Mouse (Mus musculus): ENCODE results near the gene Igfbp4. TPM values are rescaled to one million over a fixed set of nuclear protein-coding genes. Genes with fewer than 3 reads are reported as not detected.

The Igfbp4 gene
- polyA plus RNA-seq, 1 experiment from 2014 or later: 302 TPM

- H3K4me3 ChIP-seq (ENCODE audit: low read depth, low read length): no peak overlapping the region
- no peak overlapping the region for H3K4me2 ChIP-seq (ENCODE audit: low read depth, low read length)
- H3K4me1 ChIP-seq (ENCODE audit: control insufficient read depth, low read depth, low read length): no peaks in the 10 kb centered on the region
- 74% methylated on average over 8 of the region's 8 CpGs for WGBS (ENCODE audit: insufficient replicate concordance)
- H3K9ac ChIP-seq (ENCODE audit: low read depth, low read length): no peak overlapping the region
- H3K27me3 ChIP-seq (ENCODE audit: control insufficient read depth, insufficient read depth, low read depth, low read length): no peaks in the 10 kb centered on the region; the same call in 1 of the 2 replicates
- ATAC-seq (ENCODE audit: low read depth): no peak
- no peak overlapping the region for H3K27ac ChIP-seq (ENCODE audit: low read length)
- no peaks in the 10 kb centered on the region for H3K36me3 ChIP-seq (ENCODE audit: control insufficient read depth, insufficient read depth)
- no peaks in the 10 kb centered on the region for H3K9me3 ChIP-seq (replicated peaks; ENCODE audit: control insufficient read depth, low read length)
Observed at GRCm38 (mm10) chr11:99083516-99083915, 42.5 kb downstream of the Igfbp4 start.

GRCm38 (mm10) chr11:99084366-99084765 lies 43.3 kb downstream of the Igfbp4 start:
- no peak overlapping the region for H3K27ac ChIP-seq (ENCODE audit: low read length)
- H3K4me2 ChIP-seq (ENCODE audit: low read depth, low read length): no peak overlapping the region
- no peak for ATAC-seq (ENCODE audit: low read depth)
- no peak overlapping the region for H3K9ac ChIP-seq (ENCODE audit: low read depth, low read length)
- H3K4me1 ChIP-seq (ENCODE audit: control insufficient read depth, low read depth, low read length): no peaks in the 10 kb centered on the region
- H3K4me3 ChIP-seq (ENCODE audit: low read depth, low read length): no peak overlapping the region
- no peaks in the 10 kb centered on the region; the same call in 1 of the 2 replicates for H3K27me3 ChIP-seq (ENCODE audit: control insufficient read depth, insufficient read depth, low read depth, low read length)
- H3K9me3 ChIP-seq (replicated peaks; ENCODE audit: control insufficient read depth, low read length): no peaks in the 10 kb centered on the region
- no peaks in the 10 kb centered on the region for H3K36me3 ChIP-seq (ENCODE audit: control insufficient read depth, insufficient read depth)
- 72% methylated on average over 9 of the region's 9 CpGs for WGBS (ENCODE audit: insufficient replicate concordance)

GRCm38 (mm10) chr11:99088486-99088885 lies 47.4 kb downstream of the Igfbp4 start:
- Histone ChIP-seq H3K9me3 (replicated peaks; ENCODE audit: control insufficient read depth, low read length) (no peaks in the 10 kb centered on the region), H3K36me3 (ENCODE audit: control insufficient read depth, insufficient read depth) (no peaks in the 10 kb centered on the region), H3K27me3 (ENCODE audit: control insufficient read depth, insufficient read depth, low read depth, low read length) (no peaks in the 10 kb centered on the region), H3K9ac (ENCODE audit: low read depth, low read length) (no peak overlapping the region), H3K4me2 (ENCODE audit: low read depth, low read length) (no peak overlapping the region), H3K4me1 (ENCODE audit: control insufficient read depth, low read depth, low read length) (no peaks in the 10 kb centered on the region), H3K27ac (ENCODE audit: low read length) (no peak overlapping the region), H3K4me3 (ENCODE audit: low read depth, low read length) (no peak overlapping the region)
- no peak for ATAC-seq (ENCODE audit: low read depth)
- WGBS (ENCODE audit: insufficient replicate concordance): 37% methylated on average over 2 of the region's 2 CpGs

- ATAC-seq (ENCODE audit: low read depth): peak; percentile 41; the same call in 1 of the 2 replicates
- Histone ChIP-seq H3K4me1 (ENCODE audit: control insufficient read depth, low read depth, low read length) (no peaks in the 10 kb centered on the region), H3K27me3 (ENCODE audit: control insufficient read depth, insufficient read depth, low read depth, low read length) (no peaks in the 10 kb centered on the region), H3K9me3 (replicated peaks; ENCODE audit: control insufficient read depth, low read length) (no peaks in the 10 kb centered on the region), H3K27ac (ENCODE audit: low read length) (no peak within 1 kb of the TSS), H3K4me2 (ENCODE audit: low read depth, low read length) (no peak within 1 kb of the TSS), H3K9ac (ENCODE audit: low read depth, low read length) (no peak within 1 kb of the TSS), H3K36me3 (ENCODE audit: control insufficient read depth, insufficient read depth) (no peaks in the 10 kb centered on the region), H3K4me3 (ENCODE audit: low read depth, low read length) (no peak within 1 kb of the TSS)
- whole genome bisulfite sequencing (ENCODE audit: insufficient replicate concordance): 60% methylated on average over 14 of the region's 14 CpGs
Observed at GRCm38 (mm10) chr11:99089077-99089601, 48.1 kb downstream of the Igfbp4 start, which contains the start of gene Tns4. Gene Tns4 (minus strand): TSS chr11:99089306.

- Histone ChIP-seq H3K4me1 (ENCODE audit: control insufficient read depth, low read depth, low read length) (no peaks in the 10 kb centered on the region), H3K4me2 (ENCODE audit: low read depth, low read length) (no peak overlapping the region), H3K27me3 (ENCODE audit: control insufficient read depth, insufficient read depth, low read depth, low read length) (no peaks in the 10 kb centered on the region), H3K27ac (ENCODE audit: low read length) (no peak overlapping the region), H3K36me3 (ENCODE audit: control insufficient read depth, insufficient read depth) (no peaks in the 10 kb centered on the region), H3K4me3 (ENCODE audit: low read depth, low read length) (no peak overlapping the region), H3K9me3 (replicated peaks; ENCODE audit: control insufficient read depth, low read length) (no peaks in the 10 kb centered on the region), H3K9ac (ENCODE audit: low read depth, low read length) (no peak overlapping the region)
- 67% methylated on average over 8 of the region's 8 CpGs for WGBS (ENCODE audit: insufficient replicate concordance)
- ATAC-seq (ENCODE audit: low read depth): no peak
Observed at GRCm38 (mm10) chr11:99090391-99090790, 49.3 kb downstream of the Igfbp4 start.

- Histone ChIP-seq H3K9ac (ENCODE audit: low read depth, low read length) (no peak overlapping the region), H3K9me3 (replicated peaks; ENCODE audit: control insufficient read depth, low read length) (no peaks in the 10 kb centered on the region), H3K4me1 (ENCODE audit: control insufficient read depth, low read depth, low read length) (no peaks in the 10 kb centered on the region), H3K4me3 (ENCODE audit: low read depth, low read length) (no peak overlapping the region), H3K27me3 (ENCODE audit: control insufficient read depth, insufficient read depth, low read depth, low read length) (no peaks in the 10 kb centered on the region), H3K4me2 (ENCODE audit: low read depth, low read length) (no peak overlapping the region), H3K36me3 (ENCODE audit: control insufficient read depth, insufficient read depth) (no peaks in the 10 kb centered on the region), H3K27ac (ENCODE audit: low read length) (no peak overlapping the region)
- no peak for ATAC-seq (ENCODE audit: low read depth)
- 26% methylated on average over 2 of the region's 2 CpGs for WGBS (ENCODE audit: insufficient replicate concordance)
Observed at GRCm38 (mm10) chr11:99091666-99092065, 50.6 kb downstream of the Igfbp4 start.

GRCm38 (mm10) chr11:99093740-99094139 lies 52.7 kb downstream of the Igfbp4 start:
- no peak overlapping the region for H3K4me2 ChIP-seq (ENCODE audit: low read depth, low read length)
- H3K9ac ChIP-seq (ENCODE audit: low read depth, low read length): no peak overlapping the region
- H3K9me3 ChIP-seq (replicated peaks; ENCODE audit: control insufficient read depth, low read length): no peaks in the 10 kb centered on the region
- no peaks in the 10 kb centered on the region for H3K27me3 ChIP-seq (ENCODE audit: control insufficient read depth, insufficient read depth, low read depth, low read length)
- no peaks in the 10 kb centered on the region for H3K36me3 ChIP-seq (ENCODE audit: control insufficient read depth, insufficient read depth)
- no peak overlapping the region for H3K27ac ChIP-seq (ENCODE audit: low read length)
- H3K4me1 ChIP-seq (ENCODE audit: control insufficient read depth, low read depth, low read length): no peaks in the 10 kb centered on the region
- no peak for ATAC-seq (ENCODE audit: low read depth)
- no peak overlapping the region for H3K4me3 ChIP-seq (ENCODE audit: low read depth, low read length)
- 35% methylated on average over 7 of the region's 7 CpGs for WGBS (ENCODE audit: insufficient replicate concordance)

GRCm38 (mm10) chr11:99094911-99095676 lies 54.0 kb downstream of the Igfbp4 start:
- WGBS (ENCODE audit: insufficient replicate concordance): 40% methylated on average over 2 of the region's 2 CpGs
- H3K4me1 ChIP-seq (ENCODE audit: control insufficient read depth, low read depth, low read length): no peaks in the 10 kb centered on the region
- no peak overlapping the region for H3K4me3 ChIP-seq (ENCODE audit: low read depth, low read length)
- no peak overlapping the region for H3K9ac ChIP-seq (ENCODE audit: low read depth, low read length)
- H3K36me3 ChIP-seq (ENCODE audit: control insufficient read depth, insufficient read depth): no peaks in the 10 kb centered on the region
- no peak overlapping the region for H3K27ac ChIP-seq (ENCODE audit: low read length)
- no peak overlapping the region for H3K4me2 ChIP-seq (ENCODE audit: low read depth, low read length)
- H3K27me3 ChIP-seq (ENCODE audit: control insufficient read depth, insufficient read depth, low read depth, low read length): no peaks in the 10 kb centered on the region
- H3K9me3 ChIP-seq (replicated peaks; ENCODE audit: control insufficient read depth, low read length): no peaks in the 10 kb centered on the region
- ATAC-seq (ENCODE audit: low read depth): no peak

- H3K27ac ChIP-seq (ENCODE audit: low read length): no peak overlapping the region
- no peak overlapping the region for H3K9ac ChIP-seq (ENCODE audit: low read depth, low read length)
- ATAC-seq (ENCODE audit: low read depth): no peak
- 71% methylated on average over 4 of the region's 4 CpGs for WGBS (ENCODE audit: insufficient replicate concordance)
- H3K4me3 ChIP-seq (ENCODE audit: low read depth, low read length): no peak overlapping the region
- H3K36me3 ChIP-seq (ENCODE audit: control insufficient read depth, insufficient read depth): no peaks in the 10 kb centered on the region
- H3K27me3 ChIP-seq (ENCODE audit: control insufficient read depth, insufficient read depth, low read depth, low read length): no peaks in the 10 kb centered on the region
- no peaks in the 10 kb centered on the region for H3K4me1 ChIP-seq (ENCODE audit: control insufficient read depth, low read depth, low read length)
- no peaks in the 10 kb centered on the region for H3K9me3 ChIP-seq (replicated peaks; ENCODE audit: control insufficient read depth, low read length)
- no peak overlapping the region for H3K4me2 ChIP-seq (ENCODE audit: low read depth, low read length)
Observed at GRCm38 (mm10) chr11:99095759-99096158, 54.7 kb downstream of the Igfbp4 start.

Measured in liver, embryonic 16.5 days (tissue).